Mouse (Mus musculus) spleen, postnatal 14 days (tissue): ENCODE results near the gene Ywhag.

Experiments used
- DNase-seq, 2 experiments: peaks; one replicate each; pipeline ENCODE4 v3.0.0; 2021 to 2022; ENCODE audit warnings: low spot score in 2 of 2

Gene Ywhag

DNA sequence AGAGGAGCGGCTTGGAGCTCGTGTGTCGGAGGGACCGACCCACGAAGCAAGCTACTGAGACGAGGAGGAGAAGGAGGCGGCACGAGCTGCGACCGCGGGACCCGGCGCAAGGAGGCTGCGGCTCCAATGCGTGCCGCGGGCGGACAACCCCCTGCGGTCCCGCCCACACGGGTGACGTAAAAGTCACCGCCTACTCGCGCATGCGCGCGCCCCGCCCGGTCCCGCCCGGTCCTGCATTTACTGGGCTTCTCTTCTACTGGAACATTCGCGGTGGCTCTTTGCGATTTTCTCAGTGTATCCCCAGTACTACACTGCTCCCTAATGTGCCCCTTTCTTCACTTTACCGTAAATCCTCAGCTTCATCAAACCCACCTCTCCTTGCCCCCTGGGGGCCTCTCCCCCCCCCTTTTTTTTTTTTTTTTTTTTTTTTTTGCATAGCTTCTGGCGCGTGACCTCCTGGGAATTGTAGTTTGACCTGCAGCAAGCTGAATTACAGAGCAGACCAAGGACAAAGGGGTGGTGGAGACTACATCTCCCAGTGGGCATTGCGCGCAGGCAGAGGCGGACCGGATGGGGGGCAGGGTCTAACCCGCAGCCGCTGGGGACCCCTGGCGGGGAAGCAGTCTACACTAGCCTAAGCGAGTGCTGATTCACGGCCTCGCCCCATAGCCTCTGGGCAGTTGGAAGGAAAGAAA, at the start of gene Ywhag:
TSS of gene Ywhag (minus strand) at position 136 of the 695 bp plus-strand sequence.
- DNase-seq, result peak; percentile 98

GRCm38 (mm10) chr5:135982398-135982797, 48.0 kb upstream of the Ywhag start:
- DNase-seq, result no peak

- no peak for DNase-seq
Observed at GRCm38 (mm10) chr5:135979904-135980303, 45.5 kb upstream of the Ywhag start, which contains the start of gene Zp3. Gene Zp3 (plus strand): TSS chr5:135980099.

DNA sequence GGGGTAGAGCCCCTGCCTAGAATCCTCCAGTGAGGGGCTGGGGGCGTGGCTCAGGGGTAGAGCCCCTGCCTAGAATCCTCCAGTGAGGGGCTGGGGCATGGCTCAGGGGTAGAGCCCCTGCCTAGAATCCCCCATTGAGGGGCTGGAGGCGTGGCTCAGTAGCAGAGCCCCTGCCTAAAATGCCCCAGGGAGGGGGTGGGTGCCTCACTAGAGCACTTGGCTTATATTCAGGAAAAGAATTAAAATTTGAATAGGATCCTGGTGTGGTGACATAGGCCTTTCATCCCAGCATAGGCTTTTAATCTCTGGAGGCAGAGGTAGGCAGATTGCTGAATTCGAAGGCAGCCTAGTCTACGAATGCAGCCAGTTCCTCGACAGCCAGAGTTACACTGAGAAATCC, 45.0 kb upstream of the Ywhag start:
- DNase-seq, result no peak

DNA sequence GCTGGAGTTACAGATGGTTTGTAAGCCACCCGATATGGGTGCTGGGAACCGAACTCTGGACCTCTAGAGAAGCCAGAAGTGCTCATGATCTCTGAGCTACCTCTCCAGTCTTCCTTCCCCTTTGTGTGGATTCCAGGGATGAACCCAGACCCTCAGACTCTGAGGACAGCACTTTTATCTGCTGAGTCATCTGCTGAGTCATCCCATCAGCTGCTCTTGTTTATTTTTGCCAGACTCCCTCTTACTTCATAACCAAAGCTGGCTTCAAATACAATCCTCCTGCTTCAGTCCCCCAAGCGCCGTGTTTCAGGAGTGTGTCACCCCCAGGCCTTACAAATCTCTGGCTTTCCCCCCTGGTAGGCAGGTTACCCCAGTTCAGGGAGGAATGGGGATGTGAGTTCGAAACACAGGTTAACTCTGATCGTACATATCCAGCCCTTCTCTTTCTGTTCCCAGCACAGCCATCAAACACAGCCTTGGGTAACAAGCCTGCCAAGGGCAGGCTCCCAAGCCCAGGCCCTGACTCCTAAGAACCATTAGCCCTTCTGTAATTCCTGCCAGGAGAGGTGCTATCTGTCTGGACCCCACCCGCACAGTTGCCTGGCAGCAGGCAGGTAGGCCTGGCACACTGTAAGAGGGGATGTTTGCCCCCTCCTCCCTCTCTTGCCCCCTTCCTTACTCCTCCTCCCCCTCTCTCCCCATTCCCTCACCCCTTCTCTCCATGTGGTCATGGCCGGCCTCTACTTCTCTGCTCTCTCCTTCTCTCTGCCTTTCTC, 41.7 kb upstream of the Ywhag start:
- DNase-seq, result no peak

- DNase-seq, result no peak
Observed at GRCm38 (mm10) chr5:135974365-135974764, 39.9 kb upstream of the Ywhag start, which contains the start of gene Ssc4d. Gene Ssc4d (minus strand): TSS chr5:135974531.

DNA sequence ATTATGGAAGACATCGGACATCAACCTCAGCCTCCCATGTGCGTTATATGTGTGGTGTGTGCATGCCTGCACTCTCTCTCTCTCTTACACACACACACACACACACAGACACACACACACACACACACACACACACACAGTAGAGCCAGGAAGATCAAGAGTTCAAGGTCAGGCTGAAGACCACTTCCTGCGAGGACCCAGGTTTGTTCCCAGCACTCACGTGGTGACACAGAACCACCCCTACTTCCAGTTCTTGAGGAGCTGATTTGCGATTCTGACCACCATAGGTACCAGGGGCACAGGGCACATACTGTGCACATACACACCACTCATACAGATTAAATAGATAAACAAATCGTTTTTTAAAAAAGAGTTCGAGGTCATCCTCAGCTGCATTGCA, 37.5 kb upstream of the Ywhag start:
- no peak for DNase-seq

GRCm38 (mm10) chr5:135970247-135970646, 35.8 kb upstream of the Ywhag start:
- no peak for DNase-seq

DNA sequence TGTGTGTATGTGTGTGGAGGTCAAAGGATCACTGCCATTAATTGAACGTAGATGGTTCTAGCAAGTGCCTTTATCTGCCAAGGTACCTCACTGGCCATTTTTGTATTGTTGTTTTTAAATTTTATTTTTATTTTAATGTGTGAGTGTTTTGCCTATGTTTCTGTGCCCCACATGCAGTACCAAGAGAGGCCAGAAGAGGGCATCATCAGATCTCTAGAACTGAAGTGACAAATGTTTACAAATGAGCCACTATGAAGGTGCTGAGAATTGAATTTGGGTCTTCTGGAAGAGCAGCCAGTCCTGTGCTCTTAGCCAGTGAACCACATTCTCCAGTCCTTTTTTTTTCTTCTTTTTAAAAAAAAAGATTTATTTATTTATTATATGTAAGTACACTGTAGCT, 34.4 kb upstream of the Ywhag start:
- peak in 1 of 2 experiments; percentile 67 for DNase-seq

- DNase-seq, result no peak
Observed at GRCm38 (mm10) chr5:135966866-135967265, 32.5 kb upstream of the Ywhag start.

- DNase-seq, result no peak
Observed at GRCm38 (mm10) chr5:135965501-135965930, 31.1 kb upstream of the Ywhag start.

DNA sequence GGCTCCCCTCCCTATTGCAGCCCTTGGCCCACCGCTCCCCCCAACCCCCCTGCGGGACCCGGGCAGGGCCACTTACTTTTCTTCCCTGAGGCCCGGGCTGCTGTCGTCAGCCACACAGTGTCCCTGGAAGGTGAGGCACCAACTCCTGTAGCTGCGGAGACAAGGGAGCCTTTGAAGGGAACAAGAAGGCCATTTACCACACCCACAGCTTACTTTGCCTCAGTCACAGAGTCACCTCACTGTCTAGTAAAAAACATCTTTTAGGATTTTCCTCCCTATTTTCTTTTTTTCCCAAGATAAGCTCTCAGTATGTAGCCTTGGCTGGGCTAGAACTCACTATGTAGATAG, 28.8 kb upstream of the Ywhag start:
- no peak for DNase-seq

DNA sequence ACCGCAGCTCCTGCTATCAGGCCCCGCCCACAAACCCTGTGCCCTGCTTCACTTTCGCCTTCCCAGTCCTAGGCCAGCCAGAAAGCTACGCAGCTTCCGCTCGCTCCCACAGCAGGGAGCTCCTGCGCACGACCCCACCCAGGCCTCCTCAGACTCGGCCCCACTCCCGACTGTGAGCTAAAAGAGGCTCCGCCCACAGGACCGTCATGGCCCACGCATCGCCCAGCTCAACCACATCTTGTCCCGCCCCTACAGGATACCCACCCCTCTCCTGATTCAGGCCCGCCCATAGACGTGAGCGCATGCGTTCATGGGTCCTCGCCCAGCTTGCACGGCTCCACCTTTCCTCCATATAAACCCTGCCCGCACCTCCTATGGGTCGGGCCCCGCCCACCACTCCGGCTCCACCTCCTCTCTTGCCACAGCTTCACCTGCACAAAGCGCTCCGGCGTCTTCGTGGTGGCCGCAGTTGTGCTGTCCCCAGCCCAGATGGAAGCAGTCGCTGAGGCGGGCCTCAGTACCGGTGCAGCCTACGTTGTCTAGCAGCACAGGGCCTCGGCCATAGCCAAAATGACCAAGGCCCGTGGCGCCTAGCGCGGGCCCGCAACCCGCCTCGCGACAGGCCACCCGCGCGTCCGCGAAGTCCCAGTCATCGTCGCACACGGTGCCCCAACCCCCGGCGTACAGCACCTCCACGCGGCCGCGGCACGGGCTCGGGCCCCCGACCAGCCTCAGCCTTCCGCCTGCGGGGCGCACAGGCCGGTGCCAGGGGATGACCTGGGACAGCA, 28.3 kb upstream of the Ywhag start:
- peak; percentile 93 for DNase-seq

- DNase-seq, result no peak
Observed at GRCm38 (mm10) chr5:135962125-135962491, 27.7 kb upstream of the Ywhag start.

DNA sequence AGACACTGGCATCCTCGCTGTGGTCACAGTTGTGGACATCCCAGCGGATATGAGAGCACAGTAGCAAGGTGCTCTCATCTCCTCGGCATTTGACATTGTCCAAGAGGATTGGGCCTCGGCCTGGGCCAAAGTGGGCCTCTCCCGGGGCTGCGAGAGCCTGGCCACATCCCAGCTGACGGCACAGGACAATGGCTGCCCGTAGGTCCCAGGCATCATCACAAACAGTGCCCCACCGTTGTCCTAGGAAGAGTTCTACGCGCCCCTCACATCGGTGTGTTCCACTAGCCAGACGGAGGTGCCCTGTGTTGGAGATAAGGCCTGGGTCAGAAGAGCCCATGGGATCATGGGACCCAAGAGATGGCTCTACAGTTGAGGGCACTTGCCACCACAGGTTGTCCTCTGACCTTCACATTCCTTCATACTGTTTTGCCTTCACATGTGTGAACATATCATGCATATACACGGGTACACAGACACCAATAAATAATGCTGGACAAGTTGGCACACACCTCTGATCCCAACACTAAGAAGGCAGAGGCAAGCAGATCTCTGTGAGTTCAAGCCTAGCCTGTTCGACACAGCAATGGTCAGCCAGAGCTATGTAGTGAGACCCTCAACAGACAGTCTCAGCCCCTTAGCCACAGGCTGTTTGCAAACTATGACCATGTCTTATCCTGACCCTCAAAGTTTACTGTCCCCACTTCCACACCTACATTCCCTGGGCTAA, 26.7 kb upstream of the Ywhag start:
- DNase-seq, result no peak

GRCm38 (mm10) chr5:135959911-135960310, 25.5 kb upstream of the Ywhag start:
- DNase-seq, result no peak

- DNase-seq, result no peak
Observed at GRCm38 (mm10) chr5:135958367-135958766, 24.0 kb upstream of the Ywhag start.

DNA sequence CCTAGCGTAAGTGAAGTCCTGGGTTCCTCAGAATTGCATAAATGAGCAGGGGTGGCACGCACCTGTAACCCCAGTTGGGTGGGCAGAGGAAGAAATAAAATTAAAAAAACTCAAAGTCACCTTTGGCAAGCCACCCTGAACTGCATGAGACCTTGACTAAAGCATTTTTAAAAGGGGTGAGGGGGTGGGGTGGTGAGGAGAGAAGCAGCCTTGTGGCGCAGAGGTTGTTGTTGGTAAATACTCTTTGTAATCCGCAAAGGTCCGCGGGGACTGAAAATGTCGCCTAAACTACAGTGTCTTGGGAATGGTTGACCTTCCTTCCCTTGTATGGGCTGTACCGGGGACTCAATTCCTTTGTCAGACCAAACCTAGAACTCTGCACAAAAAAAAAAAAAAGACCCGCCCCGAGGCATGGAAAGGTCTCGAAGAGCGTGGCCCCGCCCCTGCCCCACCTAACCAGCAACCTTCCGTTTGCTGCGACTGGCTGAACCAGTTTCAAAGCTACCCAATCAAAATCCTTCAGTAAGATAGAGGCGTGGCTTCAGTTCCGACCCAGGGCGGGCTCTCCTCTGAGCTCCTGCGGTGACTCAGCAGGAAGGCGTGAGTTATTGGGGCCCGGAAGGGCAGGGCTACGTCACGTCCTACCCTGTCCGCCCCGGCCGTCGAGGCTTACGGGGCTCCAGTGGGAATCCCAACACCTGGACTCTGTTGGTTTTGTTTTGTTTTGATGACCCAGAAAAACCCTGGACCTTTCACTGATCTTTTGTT, 23.0 kb upstream of the Ywhag start:
- peak; percentile 85 to 88 for DNase-seq

DNA sequence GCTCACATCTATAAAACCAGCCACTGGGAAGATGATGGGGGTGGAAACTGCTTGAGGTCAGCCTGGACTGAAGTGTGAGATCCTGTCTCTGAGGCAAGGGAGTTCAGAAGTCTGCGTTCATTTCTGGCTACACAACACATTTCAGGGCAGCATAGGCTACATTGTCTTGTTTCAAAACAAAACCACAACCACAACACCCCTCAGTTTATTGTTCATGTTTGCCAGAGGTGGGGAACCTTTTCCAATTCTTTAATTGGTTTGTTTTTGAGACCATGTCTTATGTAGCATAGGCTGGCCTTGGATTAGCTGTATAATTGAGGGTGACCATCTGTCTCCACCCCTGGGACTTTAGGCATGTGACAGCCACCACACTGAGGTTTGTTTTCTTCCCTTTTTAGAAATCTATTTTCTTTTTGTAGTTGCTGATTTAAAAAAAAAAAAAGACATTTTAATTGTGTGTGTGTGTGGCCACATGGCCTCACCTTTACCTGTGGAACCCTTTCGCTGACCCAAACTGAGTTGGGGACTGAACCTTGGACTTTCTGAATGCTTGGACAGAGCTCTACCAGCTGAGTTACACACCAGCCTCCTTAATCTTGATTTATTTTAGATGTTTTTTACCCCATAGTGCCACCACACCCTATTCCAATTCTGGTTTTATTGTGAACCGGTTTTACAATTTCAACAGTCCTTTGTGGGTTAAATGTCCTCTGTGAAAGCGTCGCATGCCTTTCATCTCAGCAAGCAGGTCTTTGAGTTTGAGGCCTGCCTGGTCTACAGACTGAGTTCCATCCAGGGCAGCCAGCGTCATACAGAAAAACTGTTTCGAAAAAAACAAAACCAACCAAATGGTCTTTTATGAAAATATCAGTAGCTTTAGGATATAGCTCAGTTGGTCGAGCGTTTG, 22.1 kb upstream of the Ywhag start:
- DNase-seq, result no peak

GRCm38 (mm10) chr5:135952830-135953229, 18.4 kb upstream of the Ywhag start:
- DNase-seq, result no peak
